In the genomic region with DNA sequence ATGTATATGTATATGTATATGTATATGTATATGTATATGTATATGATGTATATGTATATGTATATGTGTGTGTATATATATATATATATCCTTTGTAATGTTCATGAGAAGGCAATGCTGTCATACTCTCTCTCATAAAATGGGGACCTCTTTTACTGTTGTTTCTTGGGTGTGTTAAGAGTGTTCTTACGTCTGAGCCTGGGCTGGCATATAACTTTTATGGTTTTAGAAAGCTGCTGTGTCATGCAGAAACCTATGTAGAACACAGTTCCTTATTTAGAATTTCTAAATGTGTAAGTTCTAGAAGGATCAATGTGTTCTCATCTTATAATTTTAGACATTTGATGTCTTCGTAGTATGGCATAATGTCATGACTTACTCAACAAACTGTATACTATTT, we compare ENCODE assay signal across 25 mouse cellular contexts. TPM values are rescaled to one million over a fixed set of nuclear protein-coding genes. Genes with fewer than 3 reads are reported as not detected.
"Had no signal": no experiment of that assay in that cellular context is flagged by ENCODE, and none has a peak within 500 bp of the region (broad histone marks: within the 10 kb centered on the region; RNA-seq: fewer than 3 reads in every experiment).

No protein-coding gene starts in this region.

- H3K9ac ChIP-seq: liver, embryonic 15.5 days; liver, postnatal 0 days; lung, embryonic 15.5 days; midbrain, embryonic 13.5 days; midbrain, embryonic 15.5 days; neural tube, embryonic 12.5 days had no signal

- DNase-seq: liver, postnatal 0 days; lung, adult 2 months; lung, postnatal 14 days; lung, postnatal 36 days; right cerebral cortex, postnatal 14 days; right cerebral cortex, postnatal 4 days; spleen, adult 18-20 months; thymus, adult 18-20 months; thymus, postnatal 14 days; thymus, postnatal 36 days had no signal

- ATAC-seq: liver, postnatal 0 days; lung, postnatal 0 days; midbrain, embryonic 13.5 days; midbrain, embryonic 15.5 days had no signal

- H3K36me3 ChIP-seq: liver, embryonic 15.5 days; lung, embryonic 15.5 days; midbrain, embryonic 13.5 days; midbrain, embryonic 15.5 days; neural tube, embryonic 12.5 days had no signal

- H3K4me2 ChIP-seq: liver, embryonic 15.5 days; lung, embryonic 15.5 days; midbrain, embryonic 11.5 days; midbrain, embryonic 13.5 days; midbrain, embryonic 15.5 days; neural tube, embryonic 12.5 days had no signal

- H3K27ac ChIP-seq: liver, embryonic 15.5 days; lung, embryonic 15.5 days; macrophage; midbrain, embryonic 13.5 days; midbrain, embryonic 15.5 days; neural tube, embryonic 12.5 days had no signal

- H3K27me3 ChIP-seq: midbrain, embryonic 15.5 days had no signal

- H3K9me3 ChIP-seq: liver, embryonic 15.5 days; lung, embryonic 15.5 days; midbrain, embryonic 13.5 days; midbrain, embryonic 15.5 days; neural tube, embryonic 12.5 days had no signal

- H3K4me1 ChIP-seq: liver, embryonic 15.5 days had no signal

- H3K4me3 ChIP-seq: liver, embryonic 15.5 days; lung, embryonic 15.5 days; midbrain, embryonic 13.5 days; midbrain, embryonic 15.5 days; neural tube, embryonic 12.5 days had no signal

RNA-seq across cellular contexts. Expression of gene Cxcl5, which starts 1.7 kb away (rescaled TPM):
- total RNA-seq: megakaryocyte progenitor cell, adult 5-6 weeks; midbrain, postnatal 0 days; monocyte, adult 5-6 weeks had no signal
- polyA plus RNA-seq: lung, embryonic 15.5 days; midbrain, embryonic 13.5 days; neural tube, embryonic 12.5 days had no signal

RNA-seq across cellular contexts. Expression of gene Ppbp, which starts 7.5 kb away (rescaled TPM):
- total RNA-seq: megakaryocyte progenitor cell, adult 5-6 weeks; midbrain, postnatal 0 days had no signal
- polyA plus RNA-seq: neural tube, embryonic 14.5 days had no signal

RNA-seq across cellular contexts. Expression of gene Cxcl3, which starts 25.1 kb away (rescaled TPM):
- total RNA-seq: megakaryocyte progenitor cell, adult 5-6 weeks; midbrain, postnatal 0 days; monocyte, adult 5-6 weeks had no signal
- polyA plus RNA-seq: liver, embryonic 15.5 days; liver, postnatal 0 days; midbrain, embryonic 11.5 days; midbrain, embryonic 13.5 days; midbrain, embryonic 15.5 days; neural tube, embryonic 12.5 days; neural tube, embryonic 14.5 days; stomach, embryonic 14.5 days; stomach, embryonic 16.5 days had no signal

RNA-seq across cellular contexts. Expression of gene Cxcl15, which starts 33.5 kb away (rescaled TPM):
- total RNA-seq: megakaryocyte progenitor cell, adult 5-6 weeks; midbrain, postnatal 0 days; monocyte, adult 5-6 weeks; neutrophil, adult 5-6 weeks had no signal
- polyA plus RNA-seq: liver, embryonic 15.5 days; liver, postnatal 0 days; macrophage; midbrain, embryonic 11.5 days; midbrain, embryonic 13.5 days; midbrain, embryonic 15.5 days; midbrain, postnatal 0 days; neural tube, embryonic 12.5 days; neural tube, embryonic 14.5 days had no signal
